Mouse (Mus musculus) yolk sac, embryonic 10.5 days (tissue): ENCODE measurements around the gene Tyrp1.

ENCODE experiments used
- DNase-seq: peaks from one replicate; pipeline ENCODE4 v3.0.0-alpha.2; 2017; ENCODE audit warnings: low spot score

The Tyrp1 gene

DNA sequence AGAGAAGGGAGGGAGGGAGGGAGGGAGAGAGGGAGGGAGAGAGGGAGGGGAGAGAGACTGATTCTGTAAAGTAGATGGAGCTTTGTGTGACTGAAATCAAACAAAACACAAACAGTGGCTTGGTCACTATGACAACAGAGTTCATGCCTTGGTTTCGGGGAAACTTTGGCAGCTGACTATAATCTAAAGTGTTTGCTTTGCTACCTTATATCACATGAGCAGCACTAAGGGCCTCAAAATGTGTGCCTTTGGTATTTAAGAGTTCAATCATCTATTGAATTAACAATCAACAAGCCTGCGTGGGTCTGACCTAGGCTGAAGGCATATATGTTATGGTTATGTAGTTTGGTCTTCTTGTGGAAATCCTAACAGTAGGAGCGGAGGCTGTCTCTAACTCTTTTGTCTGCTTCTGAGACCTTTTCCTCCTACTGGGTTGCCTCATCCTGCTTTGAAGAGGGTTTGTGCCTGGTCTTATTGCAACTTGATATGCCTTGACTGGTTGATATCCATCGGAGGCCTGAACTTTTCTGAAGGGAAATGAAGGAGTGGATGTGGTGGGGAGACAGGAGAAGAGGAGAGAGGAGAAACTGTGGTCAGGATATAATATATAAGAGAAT is 61.5 kb downstream of the Tyrp1 start:
- DNase-seq, result peak; percentile 42
